Mouse (Mus musculus): ENCODE measurements around the gene Kitl.
A peak's percentile ranks its signal among the peaks of the same experiment; 100 is the strongest.

Kitl gene

DNA sequence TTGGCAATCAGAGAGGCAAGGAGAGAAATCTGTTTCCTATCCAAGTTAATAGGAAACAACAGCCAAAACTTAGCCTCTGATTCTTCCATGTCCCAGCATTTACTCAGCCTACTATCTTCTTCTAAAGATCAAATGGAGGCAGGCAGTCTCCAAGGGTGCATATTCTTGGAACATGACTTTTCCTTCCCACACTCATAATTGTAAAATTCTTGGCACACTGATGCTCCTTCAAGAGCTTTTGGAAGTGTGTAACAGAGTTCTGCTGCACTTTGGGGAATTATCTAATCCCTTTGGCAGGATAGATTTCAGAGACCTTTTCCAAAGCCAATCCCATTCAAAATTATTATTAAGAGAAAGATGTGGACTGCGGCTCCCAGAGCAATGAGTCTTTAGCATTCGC is 100.1 kb downstream of the Kitl start:
- no peak for DNase-seq (ENCODE audit: low spot score in 2 of 2)

DNA sequence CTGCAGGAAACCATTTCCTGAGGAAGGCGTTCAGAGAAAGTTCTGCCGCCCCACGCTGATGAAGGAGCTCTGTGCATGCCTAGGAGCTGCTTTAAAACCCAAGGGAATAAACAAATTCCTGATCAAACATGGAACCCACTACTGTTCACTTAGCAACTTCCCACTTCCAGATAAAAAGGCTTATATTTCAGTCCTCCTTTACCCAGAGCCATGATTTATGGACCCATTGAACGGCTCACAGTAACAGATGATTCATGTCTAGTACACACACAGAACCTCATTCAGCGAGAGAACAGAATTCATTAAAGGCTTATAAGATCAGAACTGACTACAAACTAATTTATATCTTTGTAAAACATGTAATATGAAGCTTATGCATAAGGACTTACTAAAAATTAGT is 109.0 kb downstream of the Kitl start:
- DNase-seq (ENCODE audit: low spot score in 2 of 2), result no peak

DNA sequence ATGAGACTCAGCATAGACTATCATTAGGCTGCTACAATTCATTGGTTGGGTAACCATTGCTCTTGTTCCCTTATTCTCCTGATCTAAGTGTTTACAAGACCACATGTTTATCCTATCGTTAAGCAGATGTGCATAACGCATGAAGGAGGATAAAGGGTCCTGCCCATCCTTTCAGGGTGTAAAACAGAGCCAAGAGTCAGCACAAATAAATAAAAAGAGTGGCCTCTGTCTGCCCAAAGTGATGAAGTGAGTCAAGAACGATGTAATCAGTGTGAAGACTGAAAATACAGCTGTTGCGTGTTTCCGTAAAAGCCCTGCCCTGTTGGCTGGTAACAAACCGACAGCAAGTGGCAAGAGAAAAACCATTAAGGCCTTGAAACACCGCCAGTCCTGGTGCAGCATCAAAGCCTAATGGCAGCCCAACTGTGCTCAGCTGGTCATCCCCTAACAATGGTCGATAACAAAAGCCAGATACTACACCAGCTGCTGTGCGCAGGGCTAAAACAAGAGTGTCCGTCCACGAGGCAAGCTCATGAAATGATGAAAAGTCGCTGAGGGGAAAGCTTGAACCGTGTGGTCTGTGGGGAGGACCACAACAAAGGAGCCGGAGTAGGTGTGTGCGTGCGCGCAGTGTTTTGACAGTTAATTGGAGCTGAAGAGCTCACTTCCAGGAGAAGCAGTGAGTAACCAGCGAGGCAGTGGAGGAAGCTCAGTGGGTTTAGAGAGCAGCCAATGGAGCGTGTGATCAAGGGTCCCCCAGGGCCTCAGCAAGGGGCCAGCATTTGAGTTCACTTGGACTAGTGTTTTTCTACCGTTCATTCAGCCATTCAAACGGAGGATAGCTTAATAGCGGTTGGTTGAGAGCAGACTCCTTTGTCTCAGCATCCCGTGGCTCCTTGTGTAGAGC is 112.7 kb downstream of the Kitl start:
- no peak for DNase-seq (ENCODE audit: low spot score in 2 of 2)

DNA sequence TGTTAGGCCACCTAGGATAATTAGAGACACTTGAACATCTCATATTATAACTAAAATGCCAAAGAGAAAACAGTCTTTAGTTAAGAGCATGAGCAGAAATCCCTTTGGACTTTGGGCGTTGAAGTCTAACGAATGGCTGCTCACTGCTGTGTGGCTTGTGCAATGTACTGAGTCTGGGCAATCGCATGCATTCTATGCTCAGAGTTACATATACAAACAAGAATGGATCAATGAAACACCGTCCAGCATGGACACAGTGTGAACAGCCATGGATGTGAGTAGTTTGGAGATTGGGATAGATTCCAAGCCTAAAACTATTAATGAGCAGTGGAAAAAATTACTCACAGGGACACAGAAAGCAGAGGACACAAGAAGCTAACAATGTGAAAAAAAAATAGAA is 116.2 kb downstream of the Kitl start:
- no peak for DNase-seq (ENCODE audit: low spot score in 2 of 2)

DNA sequence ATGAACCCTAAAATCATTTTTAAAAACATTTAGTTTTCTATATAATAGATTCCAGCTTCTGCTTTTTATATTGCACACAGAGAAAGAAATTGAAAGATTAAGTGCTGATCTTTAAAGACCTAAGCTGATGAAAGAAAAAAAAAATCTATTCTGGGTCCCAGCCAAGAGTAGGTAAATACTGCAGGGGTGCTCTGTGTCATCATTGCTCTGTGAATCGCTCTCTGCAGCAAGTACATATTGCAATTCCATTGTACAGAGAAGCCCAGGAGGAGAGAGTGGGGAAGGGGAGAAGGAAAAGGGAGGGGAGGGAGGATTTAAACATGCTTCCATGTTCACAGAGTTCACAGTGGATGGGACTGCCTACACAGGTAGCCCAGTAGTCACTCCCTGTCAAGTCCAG is 116.9 kb downstream of the Kitl start:
- DNase-seq (ENCODE audit: low spot score in 2 of 2), result no peak

DNA sequence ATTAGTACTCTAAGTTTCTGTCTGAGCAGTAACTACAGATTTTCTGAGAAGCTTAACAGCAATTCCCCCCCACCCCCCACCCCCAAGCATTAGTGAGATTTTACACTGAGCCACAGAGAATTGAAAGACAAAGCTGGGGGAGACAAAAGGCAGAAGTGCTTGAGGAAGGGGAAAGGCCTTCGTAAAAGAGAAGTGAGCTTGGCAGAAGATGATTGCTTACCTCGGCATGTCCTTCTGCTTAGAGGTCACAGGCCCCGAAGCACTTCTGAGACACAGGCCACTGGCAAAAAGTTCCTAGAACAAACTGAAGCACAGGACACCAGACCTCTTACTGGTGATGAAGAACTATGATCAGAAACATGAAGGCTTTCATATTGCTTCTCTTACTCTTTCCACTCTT is 123.1 kb downstream of the Kitl start:
- DNase-seq (ENCODE audit: low spot score in 2 of 2), result peak in 1 of 2 experiments; percentile 1

DNA sequence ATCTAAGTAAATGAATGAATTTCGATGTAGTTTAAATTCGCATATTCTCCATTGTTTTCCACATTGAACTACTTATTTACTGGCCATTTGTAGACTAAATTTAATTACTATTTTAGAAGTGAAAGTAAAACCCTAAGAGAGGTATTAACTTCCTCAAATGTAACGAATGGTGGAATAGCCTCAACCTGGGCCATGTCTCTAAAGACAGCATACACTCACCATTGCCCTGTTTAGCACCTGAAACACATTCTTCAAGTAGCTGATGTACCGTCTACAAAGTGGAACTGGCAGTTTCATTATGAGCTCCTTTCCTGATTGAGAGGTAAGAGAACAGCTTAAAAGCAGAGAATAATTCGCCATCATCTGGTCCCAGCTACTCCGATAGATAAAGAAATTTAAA is 132.7 kb downstream of the Kitl start:
- no peak for DNase-seq (ENCODE audit: low spot score in 2 of 2)

Measured in spleen, postnatal 36 days (tissue).